Mouse (Mus musculus): ENCODE measurements around the gene Olfr616. TPM values are rescaled to one million over a fixed set of nuclear protein-coding genes. Genes with fewer than 3 reads are reported as not detected.
"Not testable (repeated sequence)": the region's sequence is repeated elsewhere in the genome, so short reads cannot be mapped to it uniquely, and the experiment has no call there.

The Olfr616 gene
- polyA plus RNA-seq (2012; rRNA removed), result not detected in 2 replicates

GRCm38 (mm10) chr7:103569043-103569442 is at the start of gene Olfr616:
Gene Olfr616, minus strand, starts transcription at chr7:103569143.
- no peak for DNase-seq (ENCODE audit: low spot score)

GRCm38 (mm10) chr7:103612434-103612833 is 43.5 kb upstream of the Olfr616 start, which contains the start of gene Olfr620:
Gene Olfr620, minus strand, starts transcription at chr7:103612534.
- DNase-seq (ENCODE audit: low spot score), result no peak

GRCm38 (mm10) chr7:103607425-103607824 is 38.5 kb upstream of the Olfr616 start:
- DNase-seq (ENCODE audit: low spot score), result no peak

- DNase-seq (ENCODE audit: low spot score), result no peak
Measured at GRCm38 (mm10) chr7:103600275-103600674, 31.3 kb upstream of the Olfr616 start, which contains the start of gene Olfr619. Gene Olfr619, plus strand, starts transcription at chr7:103600575.

GRCm38 (mm10) chr7:103589803-103590202 is 20.9 kb upstream of the Olfr616 start, which contains the start of gene Olfr618:
Gene Olfr618, plus strand, starts transcription at chr7:103590103.
- no peak for DNase-seq (ENCODE audit: low spot score)

GRCm38 (mm10) chr7:103572761-103573160 is 3.8 kb upstream of the Olfr616 start, which contains the start of gene Olfr617:
Gene Olfr617, plus strand, starts transcription at chr7:103573061.
- no peak for DNase-seq (ENCODE audit: low spot score)

GRCm38 (mm10) chr7:103555779-103556178 is 13.2 kb downstream of the Olfr616 start, which contains the start of gene Olfr615:
Gene Olfr615, plus strand, starts transcription at chr7:103556079.
- DNase-seq (ENCODE audit: low spot score), result no peak

- DNase-seq (ENCODE audit: low spot score), result no peak
Measured at GRCm38 (mm10) chr7:103547774-103548173, 21.2 kb downstream of the Olfr616 start, which contains the start of gene Olfr613. Gene Olfr613, plus strand, starts transcription at chr7:103548074.

- not testable (repeated sequence) for DNase-seq (ENCODE audit: low spot score)
Measured at GRCm38 (mm10) chr7:103542617-103543016, 26.3 kb downstream of the Olfr616 start, which contains the start of gene Olfr612. Gene Olfr612, minus strand, starts transcription at chr7:103542717.

- DNase-seq (ENCODE audit: low spot score), result not testable (repeated sequence)
Measured at GRCm38 (mm10) chr7:103520746-103521145, 48.2 kb downstream of the Olfr616 start, which contains the start of gene Olfr611. Gene Olfr611, minus strand, starts transcription at chr7:103520846.

Other genes starting within 250 kb of the Olfr616 start
- not detected in 2 replicates for gene Olfr598, start 245.6 kb downstream of the Olfr616 start, polyA plus RNA-seq (2012; rRNA removed)
- not detected in 2 replicates for gene Olfr599, start 233.2 kb downstream of the Olfr616 start, polyA plus RNA-seq (2012; rRNA removed)
- gene Olfr600, start 219.5 kb downstream of the Olfr616 start, polyA plus RNA-seq (2012; rRNA removed), result not detected in 2 replicates
- not detected in 2 replicates for gene Olfr601, start 206.5 kb downstream of the Olfr616 start, polyA plus RNA-seq (2012; rRNA removed)
- gene Olfr603, start 183.0 kb downstream of the Olfr616 start, polyA plus RNA-seq (2012; rRNA removed), result not detected in 2 replicates
- gene Usp17lc, start 154.1 kb downstream of the Olfr616 start, polyA plus RNA-seq (2012; rRNA removed), result not detected in 2 replicates
- gene Olfr605, start 123.7 kb downstream of the Olfr616 start, polyA plus RNA-seq (2012; rRNA removed), result not detected in 2 replicates
- gene Olfr606, start 120.1 kb downstream of the Olfr616 start, polyA plus RNA-seq (2012; rRNA removed), result not detected in 2 replicates
- not detected in 2 replicates for gene Olfr607, start 105.0 kb downstream of the Olfr616 start, polyA plus RNA-seq (2012; rRNA removed)
- not detected in 2 replicates for gene Olfr608, start 99.3 kb downstream of the Olfr616 start, polyA plus RNA-seq (2012; rRNA removed)
- gene Olfr609, start 71.1 kb downstream of the Olfr616 start, polyA plus RNA-seq (2012; rRNA removed), result not detected in 2 replicates
- not detected in 2 replicates for gene Olfr610, start 57.0 kb downstream of the Olfr616 start, polyA plus RNA-seq (2012; rRNA removed)
- not detected in 2 replicates for gene Olfr611, start 48.3 kb downstream of the Olfr616 start, polyA plus RNA-seq (2012; rRNA removed)
- gene Olfr612, start 26.4 kb downstream of the Olfr616 start, polyA plus RNA-seq (2012; rRNA removed), result not detected in 2 replicates
- gene Olfr613, start 21.1 kb downstream of the Olfr616 start, polyA plus RNA-seq (2012; rRNA removed), result not detected in 2 replicates
- not detected in 2 replicates for gene Olfr615, start 13.1 kb downstream of the Olfr616 start, polyA plus RNA-seq (2012; rRNA removed)
- not detected in 2 replicates for gene Olfr617, start 3.9 kb upstream of the Olfr616 start, polyA plus RNA-seq (2012; rRNA removed)
- gene Olfr618, start 21.0 kb upstream of the Olfr616 start, polyA plus RNA-seq (2012; rRNA removed), result not detected in 2 replicates
- gene Olfr619, start 31.4 kb upstream of the Olfr616 start, polyA plus RNA-seq (2012; rRNA removed), result not detected in 2 replicates
- gene Olfr620, start 43.4 kb upstream of the Olfr616 start, polyA plus RNA-seq (2012; rRNA removed), result not detected in 2 replicates
- gene Olfr622, start 73.6 kb upstream of the Olfr616 start, polyA plus RNA-seq (2012; rRNA removed), result not detected in 2 replicates
- not detected in 2 replicates for gene Olfr623, start 94.6 kb upstream of the Olfr616 start, polyA plus RNA-seq (2012; rRNA removed)
- gene Olfr624, start 102.0 kb upstream of the Olfr616 start, polyA plus RNA-seq (2012; rRNA removed), result 0.01 and 0.03 TPM in 2 replicates
- not detected in 2 replicates for gene Olfr625-ps1, start 113.6 kb upstream of the Olfr616 start, polyA plus RNA-seq (2012; rRNA removed)
- gene Olfr243, start 145.5 kb upstream of the Olfr616 start, polyA plus RNA-seq (2012; rRNA removed), result not detected in 2 replicates
- gene Olfr628, start 161.2 kb upstream of the Olfr616 start, polyA plus RNA-seq (2012; rRNA removed), result not detected in 2 replicates
- gene Olfr629, start 175.8 kb upstream of the Olfr616 start, polyA plus RNA-seq (2012; rRNA removed), result not detected in 2 replicates
- gene Olfr630, start 188.2 kb upstream of the Olfr616 start, polyA plus RNA-seq (2012; rRNA removed), result not detected in 2 replicates
- not detected in 2 replicates for gene Olfr69, start 202.5 kb upstream of the Olfr616 start, polyA plus RNA-seq (2012; rRNA removed)
- not detected in 2 replicates for gene Olfr68, start 210.6 kb upstream of the Olfr616 start, polyA plus RNA-seq (2012; rRNA removed)
- gene Olfr67, start 222.7 kb upstream of the Olfr616 start, polyA plus RNA-seq (2012; rRNA removed), result not detected in 2 replicates
- gene Hbb-bt, start 244.9 kb upstream of the Olfr616 start, polyA plus RNA-seq (2012; rRNA removed), result 33.8 and 35.3 TPM in 2 replicates

Data from urinary bladder, adult 2 months (tissue).